Mouse (Mus musculus) kidney, postnatal 36 days (tissue): ENCODE results near the gene Sh3d19.

ENCODE experiments used
- DNase-seq, 2 experiments: peaks; one replicate each; pipeline ENCODE4 v3.0.0; 2021 to 2022; ENCODE audit warnings: mixed read lengths in 2 of 2

Gene Sh3d19

GRCm38 (mm10) chr3:86141886-86142262 lies 171.0 kb downstream of the Sh3d19 start:
- DNase-seq: peak in 1 of 2 experiments; percentile 35

- DNase-seq: peak; percentile 98 to 99
Observed at GRCm38 (mm10) chr3:86142263-86142933, 171.5 kb downstream of the Sh3d19 start, which contains the start of gene Rps3a1. Gene Rps3a1 (minus strand): TSS chr3:86142702.

GRCm38 (mm10) chr3:86142934-86143317 lies 172.0 kb downstream of the Sh3d19 start:
- no peak for DNase-seq

- DNase-seq: no peak
Observed at GRCm38 (mm10) chr3:86143343-86143742, 172.4 kb downstream of the Sh3d19 start.

- no peak for DNase-seq
Observed at GRCm38 (mm10) chr3:86149063-86149462, 178.2 kb downstream of the Sh3d19 start.

- DNase-seq: no peak
Observed at GRCm38 (mm10) chr3:86149521-86149920, 178.6 kb downstream of the Sh3d19 start.

- no peak for DNase-seq
Observed at GRCm38 (mm10) chr3:86168841-86169425, 198.0 kb downstream of the Sh3d19 start.

GRCm38 (mm10) chr3:86179714-86180113 lies 208.8 kb downstream of the Sh3d19 start:
- no peak for DNase-seq
